Mouse (Mus musculus): Measurements from ENCODE around the gene Clptm1l. TPM values are rescaled to one million over a fixed set of nuclear protein-coding genes. Genes with fewer than 3 reads are reported as not detected.

The Clptm1l gene
- total RNA-seq (2012; rRNA removed): 106 and 107 TPM in 2 replicates

DNA sequence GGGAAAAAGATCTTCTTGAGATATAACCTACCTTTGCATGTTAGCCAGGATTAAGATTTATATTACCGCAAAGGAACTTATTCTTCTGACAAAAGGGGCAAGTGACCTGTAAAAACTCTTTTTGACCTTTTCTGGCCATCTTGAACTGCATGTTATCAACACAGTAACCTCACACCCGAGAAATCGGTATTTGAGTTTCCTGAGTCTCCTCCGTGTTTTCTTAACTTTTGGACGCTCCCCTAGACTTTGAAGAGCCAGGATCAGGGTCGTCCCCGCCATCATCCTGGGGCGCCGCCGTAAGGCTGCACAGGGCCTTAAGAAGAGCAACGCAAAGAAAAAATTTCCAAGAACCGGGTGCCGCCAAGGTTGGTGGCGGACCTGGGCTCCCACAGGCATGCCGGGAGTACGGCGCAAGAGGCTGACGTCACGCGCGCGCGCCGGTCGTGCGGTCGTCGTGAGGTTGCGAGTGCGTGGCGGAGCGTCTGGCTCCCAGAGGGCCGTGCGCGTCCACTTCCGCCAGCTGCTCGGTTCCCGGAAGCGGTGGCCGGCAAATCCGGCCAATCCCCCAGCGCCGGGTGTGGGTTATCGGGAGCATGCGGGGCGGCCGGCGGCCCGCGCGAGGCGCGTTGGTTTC lies at the start of gene Clptm1l:
Gene Clptm1l, plus strand, starts transcription at position 485 of the 634 bp plus-strand sequence.
- Histone ChIP-seq H3K9me3 (ENCODE audit: control insufficient read depth, insufficient read depth, low read depth, low read length) (no peaks in the 10 kb centered on the region), H3K9ac (ENCODE audit: insufficient read depth, low read depth, low read length, poor library complexity, severe bottlenecking) (peak within 1 kb of the TSS; percentile 97), H3K36me3 (ENCODE audit: control insufficient read depth, insufficient read depth, low read length, poor library complexity, severe bottlenecking) (peaks cover 8% of the 10 kb centered on the region), H3K4me1 (ENCODE audit: control insufficient read depth in 2 of 2, insufficient read depth in 2 of 2, low read length in 2 of 2, poor library complexity in 1 of 2) (peaks cover 4% of the 10 kb centered on the region in 2 experiments; a peak in 2 of 4 replicates), H3K4me3 (ENCODE audit: insufficient read depth in 1 of 2, low read depth in 1 of 2, low read length in 2 of 2, poor library complexity in 1 of 2, severe bottlenecking in 1 of 2) (peak within 1 kb of the TSS; percentile 83 to 89), H3K27ac (ENCODE audit: insufficient read depth, low read depth, low read length, poor library complexity, severe bottlenecking) (peak within 1 kb of the TSS; percentile 37; the same call in 1 of the 2 replicates)
- in situ Hi-C loops (cut with MboI; ENCODE audit: low sequenced_read_pairs in 2 of 2, unreplicated experiment in 2 of 2): no loop called here
- 0 out of 2 replicates have a peak, but pooled peaks have one; percentile 1 for TF ChIP-seq ZC3H11A (IDR thresholded peaks at IDR 0.05; ENCODE audit: borderline replicate concordance, low read depth, low read length)
- no peak for TF ChIP-seq CHD2 (IDR thresholded peaks at IDR 0.05; ENCODE audit: low read depth, low read length)
- TF ChIP-seq MAFK (IDR thresholded peaks at IDR 0.05; ENCODE audit: insufficient read depth, low read depth, low read length): no peak
- peak; percentile 86 for TF ChIP-seq HCFC1 (IDR thresholded peaks at IDR 0.05; ENCODE audit: borderline replicate concordance, insufficient read depth, low read length)
- no peak for TF ChIP-seq ZNF384 (IDR thresholded peaks at IDR 0.05; ENCODE audit: low read depth, low read length)
- peak; percentile 89 for DNase-seq (ENCODE audit: low read depth, low spot score)

DNA sequence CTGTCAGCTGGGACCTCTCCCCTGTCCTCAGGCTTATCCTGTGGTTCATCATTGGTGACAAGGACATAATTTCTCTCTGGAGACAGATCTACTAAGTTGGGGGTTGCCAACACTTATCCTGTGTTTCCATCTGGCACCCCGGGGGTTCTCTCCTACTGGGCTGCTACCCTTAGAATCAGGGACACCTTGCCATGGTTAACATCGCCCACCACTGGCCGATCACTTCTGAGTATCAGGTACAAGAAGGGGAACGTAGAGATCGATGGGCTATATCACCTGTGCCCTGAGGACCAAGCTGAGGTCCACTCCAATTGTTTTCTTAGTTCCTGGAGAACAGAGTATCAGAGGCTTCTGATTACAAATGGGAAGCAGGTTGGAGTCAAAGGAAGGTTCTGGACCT lies 39.6 kb upstream of the Clptm1l start:
- no peak for DNase-seq (ENCODE audit: low read depth, low spot score)
- in situ Hi-C loops (cut with MboI; ENCODE audit: low sequenced_read_pairs in 2 of 2, unreplicated experiment in 2 of 2): no loop called here
- Histone ChIP-seq H3K4me3 (ENCODE audit: insufficient read depth in 1 of 2, low read depth in 1 of 2, low read length in 2 of 2, poor library complexity in 1 of 2, severe bottlenecking in 1 of 2) (no peak overlapping the region), H3K9ac (ENCODE audit: insufficient read depth, low read depth, low read length, poor library complexity, severe bottlenecking) (no peak overlapping the region), H3K36me3 (ENCODE audit: control insufficient read depth, insufficient read depth, low read length, poor library complexity, severe bottlenecking) (no peaks in the 10 kb centered on the region), H3K4me1 (ENCODE audit: control insufficient read depth in 2 of 2, insufficient read depth in 2 of 2, low read length in 2 of 2, poor library complexity in 1 of 2) (no peaks in the 10 kb centered on the region), H3K27ac (ENCODE audit: insufficient read depth, low read depth, low read length, poor library complexity, severe bottlenecking) (no peak overlapping the region), H3K9me3 (ENCODE audit: control insufficient read depth, insufficient read depth, low read depth, low read length) (no peaks in the 10 kb centered on the region)
- TF ChIP-seq ZC3H11A (IDR thresholded peaks at IDR 0.05; ENCODE audit: borderline replicate concordance, low read depth, low read length) (no peak), HCFC1 (IDR thresholded peaks at IDR 0.05; ENCODE audit: borderline replicate concordance, insufficient read depth, low read length) (no peak), ZNF384 (IDR thresholded peaks at IDR 0.05; ENCODE audit: low read depth, low read length) (no peak), MAFK (IDR thresholded peaks at IDR 0.05; ENCODE audit: insufficient read depth, low read depth, low read length) (no peak), CHD2 (IDR thresholded peaks at IDR 0.05; ENCODE audit: low read depth, low read length) (no peak)

DNA sequence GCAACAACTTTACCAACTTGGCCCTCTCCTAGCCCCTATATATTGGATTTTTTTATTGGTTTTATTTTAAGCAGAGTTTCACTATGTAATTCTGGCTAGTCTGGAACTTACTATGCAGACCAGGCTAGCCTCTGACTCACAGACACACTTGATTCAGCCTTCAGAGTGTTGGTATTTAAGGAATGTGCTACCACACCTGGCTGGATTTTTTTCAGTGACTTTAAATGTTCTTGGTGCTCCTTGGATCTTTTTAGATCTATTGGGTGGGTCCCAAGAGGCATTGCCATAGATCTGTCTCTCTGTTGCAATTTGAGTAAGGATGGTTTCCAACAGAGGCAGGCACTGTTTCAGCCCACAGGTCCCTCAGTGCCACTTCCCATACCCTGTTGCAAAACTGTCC lies 28.8 kb upstream of the Clptm1l start:
- in situ Hi-C loops (cut with MboI; ENCODE audit: low sequenced_read_pairs in 2 of 2, unreplicated experiment in 2 of 2): no loop called here

DNA sequence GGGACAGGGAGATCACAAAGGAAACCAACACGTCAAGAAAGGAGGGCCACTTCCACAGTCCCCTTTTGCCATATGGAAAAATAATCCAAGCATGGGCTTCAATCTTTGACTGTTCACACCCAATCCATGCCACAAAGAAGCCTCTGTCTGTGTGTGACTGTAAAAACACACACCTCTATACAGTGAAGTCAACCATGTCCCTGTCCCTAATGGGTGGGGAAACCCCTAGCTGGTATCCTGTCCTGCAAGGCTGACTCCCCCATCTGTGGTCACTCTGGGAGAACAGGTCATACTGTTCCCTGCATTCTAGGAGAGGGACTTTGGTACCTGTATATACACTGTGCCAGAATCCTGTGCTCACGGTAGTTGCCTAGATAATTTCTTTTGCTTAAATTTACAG lies 26.5 kb upstream of the Clptm1l start:
- in situ Hi-C loops (cut with MboI; ENCODE audit: low sequenced_read_pairs in 2 of 2, unreplicated experiment in 2 of 2): no loop called here

More for the DNA sequence above, 28.8 kb upstream of the Clptm1l start:
- DNase-seq (ENCODE audit: low read depth, low spot score): peak; percentile 12
- no peaks in the 10 kb centered on the region for H3K9me3 ChIP-seq (ENCODE audit: control insufficient read depth, insufficient read depth, low read depth, low read length)
- no peaks in the 10 kb centered on the region for H3K4me1 ChIP-seq (ENCODE audit: control insufficient read depth in 2 of 2, insufficient read depth in 2 of 2, low read length in 2 of 2, poor library complexity in 1 of 2)
- no peak overlapping the region for H3K27ac ChIP-seq (ENCODE audit: insufficient read depth, low read depth, low read length, poor library complexity, severe bottlenecking)
- no peak overlapping the region for H3K4me3 ChIP-seq (ENCODE audit: insufficient read depth in 1 of 2, low read depth in 1 of 2, low read length in 2 of 2, poor library complexity in 1 of 2, severe bottlenecking in 1 of 2)
- TF ChIP-seq ZC3H11A (IDR thresholded peaks at IDR 0.05; ENCODE audit: borderline replicate concordance, low read depth, low read length) (no peak), ZNF384 (IDR thresholded peaks at IDR 0.05; ENCODE audit: low read depth, low read length) (0 out of 2 replicates have a peak, but pooled peaks have one; percentile 14), HCFC1 (IDR thresholded peaks at IDR 0.05; ENCODE audit: borderline replicate concordance, insufficient read depth, low read length) (no peak), MAFK (IDR thresholded peaks at IDR 0.05; ENCODE audit: insufficient read depth, low read depth, low read length) (no peak), CHD2 (IDR thresholded peaks at IDR 0.05; ENCODE audit: low read depth, low read length) (no peak)
- H3K9ac ChIP-seq (ENCODE audit: insufficient read depth, low read depth, low read length, poor library complexity, severe bottlenecking): no peak overlapping the region
- no peaks in the 10 kb centered on the region for H3K36me3 ChIP-seq (ENCODE audit: control insufficient read depth, insufficient read depth, low read length, poor library complexity, severe bottlenecking)

More for the DNA sequence above, 26.5 kb upstream of the Clptm1l start:
- Histone ChIP-seq H3K4me1 (ENCODE audit: control insufficient read depth in 2 of 2, insufficient read depth in 2 of 2, low read length in 2 of 2, poor library complexity in 1 of 2) (no peaks in the 10 kb centered on the region), H3K27ac (ENCODE audit: insufficient read depth, low read depth, low read length, poor library complexity, severe bottlenecking) (no peak overlapping the region), H3K4me3 (ENCODE audit: insufficient read depth in 1 of 2, low read depth in 1 of 2, low read length in 2 of 2, poor library complexity in 1 of 2, severe bottlenecking in 1 of 2) (no peak overlapping the region), H3K9ac (ENCODE audit: insufficient read depth, low read depth, low read length, poor library complexity, severe bottlenecking) (no peak overlapping the region), H3K36me3 (ENCODE audit: control insufficient read depth, insufficient read depth, low read length, poor library complexity, severe bottlenecking) (no peaks in the 10 kb centered on the region), H3K9me3 (ENCODE audit: control insufficient read depth, insufficient read depth, low read depth, low read length) (no peaks in the 10 kb centered on the region)
- no peak for DNase-seq (ENCODE audit: low read depth, low spot score)
- TF ChIP-seq ZC3H11A (IDR thresholded peaks at IDR 0.05; ENCODE audit: borderline replicate concordance, low read depth, low read length): no peak
- no peak for TF ChIP-seq HCFC1 (IDR thresholded peaks at IDR 0.05; ENCODE audit: borderline replicate concordance, insufficient read depth, low read length)
- no peak for TF ChIP-seq CHD2 (IDR thresholded peaks at IDR 0.05; ENCODE audit: low read depth, low read length)
- no peak for TF ChIP-seq MAFK (IDR thresholded peaks at IDR 0.05; ENCODE audit: insufficient read depth, low read depth, low read length)
- TF ChIP-seq ZNF384 (IDR thresholded peaks at IDR 0.05; ENCODE audit: low read depth, low read length): no peak
